Mouse (Mus musculus) hindbrain, embryonic 11.5 days (tissue): Measurements from ENCODE around the gene Dcun1d2. TPM values are rescaled to one million over a fixed set of nuclear protein-coding genes. Genes with fewer than 3 reads are reported as not detected.

Experiments used
- ATAC-seq: fragments of 200-750 bp; cut with Nextera tagmentation; 2 replicates; pipeline ENCODE4 v1.8.0; 2017; ENCODE audit warnings: mild to moderate bottlenecking, moderate TSS enrichment, moderate library complexity; ENCODE audit not compliant: low FRiP score
- DNase-seq: peaks from one replicate; pipeline ENCODE4 v3.0.0-alpha.2; 2015; ENCODE audit warnings: low spot score
- H3K27ac ChIP-seq: fragments of 300-500 bp; sonication (generic); 2 replicates; pipeline ENCODE4 v1.5.1; 2014; ENCODE audit warnings: mild to moderate bottlenecking, low read depth, low read length
- H3K27me3 ChIP-seq: fragments of 300-500 bp; sonication (generic); 2 replicates; pipeline ENCODE4 v1.6.1; 2014; ENCODE audit warnings: mild to moderate bottlenecking, low read length, moderate library complexity, mixed read lengths; ENCODE audit not compliant: control insufficient read depth, insufficient read depth
- H3K36me3 ChIP-seq: fragments of 300-500 bp; sonication (generic); 2 replicates; pipeline ENCODE4 v1.6.1; 2014; ENCODE audit warnings: mild to moderate bottlenecking, low read length, moderate library complexity, mixed read lengths; ENCODE audit not compliant: control insufficient read depth, insufficient read depth
- H3K4me1 ChIP-seq: fragments of 300-500 bp; sonication (generic); replicated peaks from 2 replicates; pipeline ENCODE4 v1.6.1; 2014; ENCODE audit warnings: low read length, mixed read lengths; ENCODE audit not compliant: control insufficient read depth, insufficient read depth
- H3K4me2 ChIP-seq: fragments of 300-500 bp; sonication (generic); replicated peaks from 2 replicates; pipeline ENCODE4 v1.6.1; 2014; ENCODE audit warnings: mild to moderate bottlenecking, low read depth, low read length
- H3K4me3 ChIP-seq: fragments of 300-500 bp; sonication (generic); 2 replicates; pipeline ENCODE4 v1.5.1; 2014; ENCODE audit warnings: low read depth, low read length
- H3K9ac ChIP-seq: fragments of 300-500 bp; sonication (generic); 2 replicates; pipeline ENCODE4 v1.6.1; 2014; ENCODE audit warnings: low read depth, low read length
- H3K9me3 ChIP-seq: fragments of 300-500 bp; sonication (generic); 2 replicates; pipeline ENCODE4 v1.6.1; 2016; ENCODE audit warnings: low read length; ENCODE audit not compliant: control insufficient read depth
- WGBS: fragments of 180-500 bp; shearing (Covaris S2); extraction: QIAGEN DNeasy Blood & Tissue Kit; methylation state at CpG from one replicate; pipeline ENCODE4 v1.1.7; 2014; 5-methylcytosine and 5-hydroxymethylcytosine counted together
- polyA plus RNA-seq: library from polyadenylated mRNA; unstranded; fragments of >200 nt; fragmentation: Nextera tagmentation; extraction: Ambion mirVana; gene quantifications from 2 replicates; pipeline ENCODE4 v1.2.1, GENCODE M21; 2014

Dcun1d2 gene
- polyA plus RNA-seq, 1 experiment from 2014 or later, result 30.2 TPM

- 86% methylated on average over 9 of the region's 9 CpGs for WGBS
- no peak overlapping the region for H3K4me3 ChIP-seq
- DNase-seq, result no peak
- H3K27me3 ChIP-seq, result no peaks in the 10 kb centered on the region
- no peaks in the 10 kb centered on the region for H3K4me1 ChIP-seq
- no peaks in the 10 kb centered on the region for H3K9me3 ChIP-seq
- no peak overlapping the region for H3K27ac ChIP-seq
- H3K9ac ChIP-seq, result no peak overlapping the region
- H3K36me3 ChIP-seq, result no peaks in the 10 kb centered on the region
- H3K4me2 ChIP-seq, result no peak overlapping the region
- ATAC-seq, result no peak
Observed at GRCm38 (mm10) chr8:13224426-13224825, 63.5 kb downstream of the Dcun1d2 start.

- DNase-seq (no peak), ATAC-seq (no peak)
- Histone ChIP-seq H3K9me3 (no peaks in the 10 kb centered on the region), H3K4me2 (no peak overlapping the region), H3K4me3 (no peak overlapping the region), H3K9ac (no peak overlapping the region), H3K27ac (no peak overlapping the region), H3K4me1 (no peaks in the 10 kb centered on the region), H3K36me3 (no peaks in the 10 kb centered on the region), H3K27me3 (no peaks in the 10 kb centered on the region)
- WGBS, result 84% methylated on average over 4 of the region's 4 CpGs
Observed at GRCm38 (mm10) chr8:13218441-13218840, 69.5 kb downstream of the Dcun1d2 start.

GRCm38 (mm10) chr8:13217986-13218385 is 69.9 kb downstream of the Dcun1d2 start:
- H3K36me3 ChIP-seq, result no peaks in the 10 kb centered on the region
- ATAC-seq, result no peak

GRCm38 (mm10) chr8:13217093-13217492 is 70.8 kb downstream of the Dcun1d2 start:
- Histone ChIP-seq H3K4me3 (no peak overlapping the region), H3K9ac (no peak overlapping the region), H3K27ac (no peak overlapping the region), H3K4me2 (no peak overlapping the region), H3K36me3 (no peaks in the 10 kb centered on the region), H3K27me3 (no peaks in the 10 kb centered on the region), H3K4me1 (peaks cover 3% of the 10 kb centered on the region; the same call in 1 of the 2 replicates), H3K9me3 (no peaks in the 10 kb centered on the region)
- DNase-seq, result no peak
- no peak for ATAC-seq
- 69% methylated on average over 5 of the region's 5 CpGs for WGBS

More at GRCm38 (mm10) chr8:13217986-13218385, 69.9 kb downstream of the Dcun1d2 start:
- Histone ChIP-seq H3K4me2 (no peak overlapping the region), H3K9me3 (no peaks in the 10 kb centered on the region), H3K27ac (no peak overlapping the region), H3K9ac (no peak overlapping the region), H3K4me3 (no peak overlapping the region), H3K27me3 (no peaks in the 10 kb centered on the region), H3K4me1 (peaks cover 3% of the 10 kb centered on the region; the same call in 1 of the 2 replicates)
- DNase-seq, result no peak

GRCm38 (mm10) chr8:13216386-13216785 is 71.5 kb downstream of the Dcun1d2 start:
- Histone ChIP-seq H3K4me1 (peaks cover 3% of the 10 kb centered on the region; the same call in 1 of the 2 replicates), H3K4me2 (no peak overlapping the region), H3K27ac (no peak overlapping the region), H3K36me3 (no peaks in the 10 kb centered on the region), H3K9me3 (no peaks in the 10 kb centered on the region), H3K4me3 (no peak overlapping the region), H3K9ac (no peak overlapping the region), H3K27me3 (no peaks in the 10 kb centered on the region)
- ATAC-seq, result no peak
- DNase-seq, result no peak
- 79% methylated on average over 8 of the region's 8 CpGs for WGBS

GRCm38 (mm10) chr8:13213479-13214268 is 74.3 kb downstream of the Dcun1d2 start:
- Histone ChIP-seq H3K9ac (no peak overlapping the region), H3K4me3 (no peak overlapping the region), H3K27me3 (no peaks in the 10 kb centered on the region), H3K9me3 (no peaks in the 10 kb centered on the region), H3K27ac (no peak overlapping the region), H3K36me3 (no peaks in the 10 kb centered on the region), H3K4me1 (peaks cover 3% of the 10 kb centered on the region; the same call in 1 of the 2 replicates), H3K4me2 (no peak overlapping the region)
- ATAC-seq (peak; percentile 78), DNase-seq (peak; percentile 90)
- 25% methylated on average over 10 of the region's 10 CpGs for WGBS

GRCm38 (mm10) chr8:13209770-13210169 is 78.2 kb downstream of the Dcun1d2 start:
- Histone ChIP-seq H3K4me2 (no peak overlapping the region), H3K27ac (no peak overlapping the region), H3K36me3 (no peaks in the 10 kb centered on the region), H3K9ac (no peak overlapping the region), H3K4me1 (peaks cover 3% of the 10 kb centered on the region; the same call in 1 of the 2 replicates), H3K9me3 (no peaks in the 10 kb centered on the region), H3K27me3 (no peaks in the 10 kb centered on the region), H3K4me3 (no peak overlapping the region)
- ATAC-seq (no peak), DNase-seq (no peak)
- WGBS, result 72% methylated on average over 1 of the region's 1 CpGs

GRCm38 (mm10) chr8:13208627-13209355 is 79.1 kb downstream of the Dcun1d2 start:
- H3K27me3 ChIP-seq, result no peaks in the 10 kb centered on the region
- no peaks in the 10 kb centered on the region for H3K9me3 ChIP-seq
- H3K4me3 ChIP-seq, result no peak overlapping the region
- ATAC-seq (no peak), DNase-seq (no peak)
- H3K4me2 ChIP-seq, result no peak overlapping the region
- H3K36me3 ChIP-seq, result no peaks in the 10 kb centered on the region
- peaks cover 3% of the 10 kb centered on the region; the same call in 1 of the 2 replicates for H3K4me1 ChIP-seq
- no peak overlapping the region for H3K27ac ChIP-seq
- H3K9ac ChIP-seq, result no peak overlapping the region
- 48% methylated on average over 6 of the region's 6 CpGs for WGBS
